Mouse (Mus musculus) hindlimb bud, embryonic 11.5 days (tissue): ENCODE results near the gene Tpcn2.

Experiments used
- DNase-seq: peaks from one replicate; pipeline ENCODE4 v3.0.0-alpha.2; 2012; ENCODE audit warnings: low read depth, low spot score; ENCODE audit errors: extremely low spot score

Gene Tpcn2

GRCm38 (mm10) chr7:145159283-145160240 lies 124.2 kb downstream of the Tpcn2 start:
- DNase-seq = peak; percentile 12

GRCm38 (mm10) chr7:145155666-145156065 lies 128.1 kb downstream of the Tpcn2 start:
- DNase-seq = no peak

- no peak for DNase-seq
Observed at GRCm38 (mm10) chr7:145154066-145154465, 129.7 kb downstream of the Tpcn2 start.

- no peak for DNase-seq
Observed at GRCm38 (mm10) chr7:145151845-145152244, 132.0 kb downstream of the Tpcn2 start.

- no peak for DNase-seq
Observed at GRCm38 (mm10) chr7:145148902-145149301, 134.9 kb downstream of the Tpcn2 start.

GRCm38 (mm10) chr7:145147973-145148698 lies 135.7 kb downstream of the Tpcn2 start:
- no peak for DNase-seq

GRCm38 (mm10) chr7:145146252-145146930 lies 137.4 kb downstream of the Tpcn2 start:
- DNase-seq = no peak

GRCm38 (mm10) chr7:145143502-145144070 lies 140.2 kb downstream of the Tpcn2 start:
- no peak for DNase-seq

- no peak for DNase-seq
Observed at GRCm38 (mm10) chr7:145140656-145141055, 143.2 kb downstream of the Tpcn2 start.

GRCm38 (mm10) chr7:145139576-145139975 lies 144.2 kb downstream of the Tpcn2 start:
- DNase-seq = no peak

- DNase-seq = no peak
Observed at GRCm38 (mm10) chr7:145139100-145139499, 144.7 kb downstream of the Tpcn2 start.

GRCm38 (mm10) chr7:145137871-145138270 lies 145.9 kb downstream of the Tpcn2 start:
- no peak for DNase-seq

GRCm38 (mm10) chr7:145136831-145137230 lies 147.0 kb downstream of the Tpcn2 start:
- no peak for DNase-seq
